Mouse (Mus musculus): Measurements from ENCODE around the gene Uhrf2. TPM values are rescaled to one million over a fixed set of nuclear protein-coding genes. Genes with fewer than 3 reads are reported as not detected.

Uhrf2 gene
- polyA plus RNA-seq, 1 experiment, result 32.0 TPM

DNA sequence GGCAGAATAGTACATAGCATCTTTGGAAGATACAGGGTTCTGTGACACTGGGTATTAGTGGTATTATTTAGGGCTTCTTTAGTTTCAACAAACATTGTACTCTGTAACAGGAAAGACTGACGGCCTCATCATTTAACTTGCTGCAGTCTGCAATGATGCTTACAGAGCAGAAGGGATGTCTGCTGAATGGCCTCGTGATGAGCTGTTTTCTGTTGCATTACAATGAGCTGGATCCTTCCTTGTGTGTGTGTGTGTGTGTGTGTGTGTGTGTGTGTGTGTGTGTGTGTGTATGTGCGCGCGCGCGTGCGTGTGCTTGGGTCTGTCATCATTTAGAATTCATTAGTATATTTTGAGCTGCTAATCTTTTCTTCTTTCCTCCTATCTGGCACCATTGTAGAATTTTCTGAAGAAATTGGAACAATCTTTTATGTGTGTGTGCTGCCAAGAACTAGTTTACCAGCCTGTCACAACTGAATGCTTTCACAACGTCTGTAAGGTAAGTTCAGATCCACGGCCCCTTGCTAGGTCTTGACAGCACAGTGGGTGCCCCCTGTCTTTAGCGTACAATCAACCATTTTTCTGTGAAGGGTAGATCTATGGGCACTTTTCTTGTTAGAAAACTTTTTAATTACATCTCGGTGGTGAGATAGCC, 61.5 kb downstream of the Uhrf2 start:
- WGBS, result 91% methylated on average over 12 of the region's 12 CpGs
- no peak overlapping the region for H3K27ac ChIP-seq (ENCODE audit: control insufficient read depth, insufficient read depth, low read depth, low read length, poor library complexity)
- no peaks in the 10 kb centered on the region for H3K4me1 ChIP-seq (ENCODE audit: control insufficient read depth, insufficient read depth, low read length)
- TF ChIP-seq POLR2A (IDR thresholded peaks at IDR 0.05; ENCODE audit: borderline replicate concordance, control insufficient read depth, low read depth, low read length) (no peak), CTCF (IDR thresholded peaks at IDR 0.05; ENCODE audit: control insufficient read depth, insufficient read depth, low read length) (no peak)
- no peak overlapping the region for H3K4me3 ChIP-seq (replicated peaks; ENCODE audit: control insufficient read depth, low read depth, low read length)

DNA sequence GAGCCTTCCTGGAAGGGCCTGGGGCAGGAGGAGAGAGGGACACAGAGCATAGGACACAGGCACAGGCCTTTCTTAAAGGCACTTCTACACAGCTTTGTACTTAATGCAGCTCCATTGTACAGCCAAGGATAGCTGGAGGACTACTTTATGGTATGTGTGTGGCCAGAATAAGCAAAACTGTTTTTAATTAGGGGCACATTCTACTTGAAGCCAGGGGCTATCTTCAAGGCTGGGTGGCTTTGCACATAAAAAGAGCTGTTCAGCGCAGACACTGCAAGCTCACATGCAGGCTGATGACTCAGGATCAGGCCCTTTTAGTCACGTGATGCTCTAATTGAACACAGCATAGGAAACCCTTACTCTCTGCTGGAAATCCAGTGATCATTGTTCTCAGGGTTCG, 65.9 kb downstream of the Uhrf2 start:
- no peak overlapping the region for H3K4me3 ChIP-seq (replicated peaks; ENCODE audit: control insufficient read depth, low read depth, low read length)
- H3K4me1 ChIP-seq (ENCODE audit: control insufficient read depth, insufficient read depth, low read length), result no peaks in the 10 kb centered on the region
- no peak for TF ChIP-seq POLR2A (IDR thresholded peaks at IDR 0.05; ENCODE audit: borderline replicate concordance, control insufficient read depth, low read depth, low read length)
- TF ChIP-seq CTCF (IDR thresholded peaks at IDR 0.05; ENCODE audit: control insufficient read depth, insufficient read depth, low read length), result no peak
- no peak overlapping the region for H3K27ac ChIP-seq (ENCODE audit: control insufficient read depth, insufficient read depth, low read depth, low read length, poor library complexity)
- WGBS, result 87% methylated on average over 3 of the region's 3 CpGs

DNA sequence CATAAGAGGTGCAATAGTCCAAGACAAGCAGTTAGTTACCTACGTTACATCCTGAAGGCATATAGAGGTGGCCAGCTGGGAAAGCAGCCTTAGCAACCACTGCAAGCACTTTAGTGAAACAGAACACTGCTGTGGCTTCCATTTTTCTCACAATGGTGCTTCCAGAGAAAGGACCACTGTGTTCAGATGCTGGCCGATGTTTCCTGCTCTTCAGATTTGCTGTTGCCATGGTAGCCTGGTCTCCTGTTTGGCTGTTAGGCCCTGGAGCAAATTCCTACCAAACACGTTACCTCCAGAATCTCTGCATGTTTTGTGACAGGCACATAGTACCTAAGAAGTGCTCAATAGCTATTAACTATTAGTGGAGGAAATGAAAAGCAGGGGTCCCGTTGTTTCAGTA, 66.7 kb downstream of the Uhrf2 start:
- Histone ChIP-seq H3K4me3 (replicated peaks; ENCODE audit: control insufficient read depth, low read depth, low read length) (no peak overlapping the region), H3K4me1 (ENCODE audit: control insufficient read depth, insufficient read depth, low read length) (no peaks in the 10 kb centered on the region), H3K27ac (ENCODE audit: control insufficient read depth, insufficient read depth, low read depth, low read length, poor library complexity) (no peak overlapping the region)
- TF ChIP-seq POLR2A (IDR thresholded peaks at IDR 0.05; ENCODE audit: borderline replicate concordance, control insufficient read depth, low read depth, low read length) (no peak), CTCF (IDR thresholded peaks at IDR 0.05; ENCODE audit: control insufficient read depth, insufficient read depth, low read length) (no peak)
- WGBS, result 91% methylated on average over 4 of the region's 4 CpGs

DNA sequence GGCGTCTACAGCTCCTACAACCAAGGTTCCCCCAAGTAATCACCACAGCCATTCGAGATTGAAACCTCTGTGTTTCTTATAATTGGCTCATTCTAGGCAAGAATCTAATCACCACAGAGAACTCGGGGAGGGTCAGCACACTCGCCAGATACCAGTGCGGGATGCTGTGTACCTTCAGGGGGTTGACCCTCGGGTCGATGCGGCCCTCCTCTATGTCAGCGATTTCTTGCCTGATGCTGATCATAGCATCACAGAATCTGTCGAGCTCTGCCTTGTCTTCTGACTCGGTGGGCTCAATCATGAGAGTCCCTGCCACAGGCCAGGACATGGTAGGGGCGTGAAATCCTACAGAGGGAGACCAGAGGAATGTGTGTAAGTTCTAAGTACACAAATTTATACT, 70.3 kb downstream of the Uhrf2 start:
- WGBS, result 85% methylated on average over 12 of the region's 12 CpGs
- Histone ChIP-seq H3K4me3 (replicated peaks; ENCODE audit: control insufficient read depth, low read depth, low read length) (no peak overlapping the region), H3K4me1 (ENCODE audit: control insufficient read depth, insufficient read depth, low read length) (no peaks in the 10 kb centered on the region), H3K27ac (ENCODE audit: control insufficient read depth, insufficient read depth, low read depth, low read length, poor library complexity) (no peak overlapping the region)
- TF ChIP-seq POLR2A (IDR thresholded peaks at IDR 0.05; ENCODE audit: borderline replicate concordance, control insufficient read depth, low read depth, low read length) (no peak), CTCF (IDR thresholded peaks at IDR 0.05; ENCODE audit: control insufficient read depth, insufficient read depth, low read length) (no peak)

DNA sequence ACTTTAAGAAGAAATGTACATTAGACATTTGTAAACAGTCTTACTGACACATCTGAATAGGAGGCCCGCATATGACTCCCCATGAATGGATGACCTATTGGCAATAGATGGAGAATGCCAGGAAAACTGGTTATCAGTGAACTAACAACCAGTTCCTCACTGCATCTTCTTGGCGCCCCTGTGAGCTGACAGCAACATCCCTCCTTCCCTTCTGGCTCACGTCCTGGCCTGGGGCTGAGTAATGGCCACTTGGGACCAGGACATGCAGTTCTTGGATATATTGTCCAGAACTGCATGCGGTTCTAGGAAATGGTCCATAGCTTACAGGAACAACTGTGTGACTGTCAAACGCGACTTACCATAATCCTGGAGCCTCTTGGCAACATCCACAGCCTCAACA, 72.3 kb downstream of the Uhrf2 start:
- WGBS, result 77% methylated on average over 6 of the region's 6 CpGs
- no peaks in the 10 kb centered on the region; the same call in 1 of the 2 replicates for H3K4me1 ChIP-seq (ENCODE audit: control insufficient read depth, insufficient read depth, low read length)
- TF ChIP-seq CTCF (IDR thresholded peaks at IDR 0.05; ENCODE audit: control insufficient read depth, insufficient read depth, low read length) (no peak), POLR2A (IDR thresholded peaks at IDR 0.05; ENCODE audit: borderline replicate concordance, control insufficient read depth, low read depth, low read length) (no peak)
- H3K4me3 ChIP-seq (replicated peaks; ENCODE audit: control insufficient read depth, low read depth, low read length), result no peak overlapping the region
- H3K27ac ChIP-seq (ENCODE audit: control insufficient read depth, insufficient read depth, low read depth, low read length, poor library complexity), result no peak overlapping the region

DNA sequence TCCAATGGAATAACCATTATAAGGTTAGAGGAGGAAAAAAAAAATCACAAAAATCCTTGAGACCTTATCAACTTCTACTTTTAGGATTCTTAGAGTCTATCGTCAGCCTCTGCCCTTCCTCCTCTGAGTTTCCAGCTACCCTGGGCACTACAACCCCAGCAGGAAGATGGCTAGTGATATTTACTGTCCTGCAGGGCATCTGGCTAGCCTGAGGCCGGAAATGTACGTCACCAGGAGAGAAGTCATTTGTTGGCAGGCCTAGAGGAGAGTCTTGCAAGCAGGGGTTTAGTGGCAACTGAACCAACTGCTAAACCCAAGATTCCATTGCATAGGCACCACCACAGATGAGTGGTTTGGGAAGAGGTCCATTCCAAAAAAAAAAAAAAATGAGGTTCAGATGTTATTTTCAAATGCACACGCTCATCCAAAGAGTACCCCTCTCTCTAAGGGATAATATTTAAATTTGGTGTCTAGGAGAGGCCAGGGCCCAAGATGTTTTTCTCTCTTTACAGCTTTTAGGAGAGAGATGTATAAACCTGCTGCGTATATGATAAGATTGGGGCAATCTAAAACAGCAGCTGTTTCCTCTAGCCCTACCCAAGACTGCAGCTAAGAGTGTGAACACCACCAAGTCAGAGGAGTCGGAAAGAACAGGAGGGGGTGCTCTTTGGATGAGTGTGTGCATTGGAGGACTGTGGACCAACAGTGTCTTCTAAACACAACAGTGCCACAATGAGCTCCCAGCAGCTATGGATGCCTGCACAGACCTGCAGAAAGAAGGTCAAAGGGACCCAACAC, 74.9 kb downstream of the Uhrf2 start:
- no peaks in the 10 kb centered on the region; the same call in 1 of the 2 replicates for H3K4me1 ChIP-seq (ENCODE audit: control insufficient read depth, insufficient read depth, low read length)
- no peak for TF ChIP-seq CTCF (IDR thresholded peaks at IDR 0.05; ENCODE audit: control insufficient read depth, insufficient read depth, low read length)
- TF ChIP-seq POLR2A (IDR thresholded peaks at IDR 0.05; ENCODE audit: borderline replicate concordance, control insufficient read depth, low read depth, low read length), result no peak
- H3K27ac ChIP-seq (ENCODE audit: control insufficient read depth, insufficient read depth, low read depth, low read length, poor library complexity), result no peak overlapping the region
- WGBS, result 72% methylated on average over 6 of the region's 6 CpGs
- no peak overlapping the region for H3K4me3 ChIP-seq (replicated peaks; ENCODE audit: control insufficient read depth, low read depth, low read length)

DNA sequence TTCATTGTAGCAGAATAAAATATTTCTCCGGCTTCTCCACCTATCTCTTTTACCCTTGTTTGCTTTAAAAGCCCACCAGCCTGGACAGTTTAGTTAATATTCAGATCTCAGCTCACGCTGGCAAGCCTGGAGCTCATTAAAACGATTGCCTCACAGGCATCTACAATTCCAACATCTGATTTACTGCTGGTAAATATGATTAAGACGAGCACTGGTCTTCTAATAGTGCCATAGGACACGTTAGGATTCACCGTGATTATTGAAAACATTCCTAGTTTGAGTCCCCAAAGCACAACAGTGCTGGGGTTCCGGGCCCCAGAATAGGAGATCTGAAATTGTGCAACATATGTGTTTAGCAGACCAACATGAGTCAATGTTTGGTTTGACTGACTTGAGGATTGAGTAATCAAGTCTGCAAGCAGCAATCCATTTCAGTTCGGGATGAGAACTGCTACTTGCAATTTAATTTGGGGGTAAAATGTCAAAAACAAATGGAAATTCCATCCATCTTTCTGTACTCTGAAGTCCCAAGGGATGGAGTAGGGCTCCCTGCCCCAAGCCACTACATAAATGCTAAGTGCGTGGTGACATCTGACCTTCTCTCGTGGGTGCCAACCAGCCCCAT, 77.0 kb downstream of the Uhrf2 start:
- H3K4me1 ChIP-seq (ENCODE audit: control insufficient read depth, insufficient read depth, low read length), result no peaks in the 10 kb centered on the region; the same call in 1 of the 2 replicates
- H3K4me3 ChIP-seq (replicated peaks; ENCODE audit: control insufficient read depth, low read depth, low read length), result no peak overlapping the region
- 66% methylated on average over 10 of the region's 10 CpGs for WGBS
- no peak overlapping the region for H3K27ac ChIP-seq (ENCODE audit: control insufficient read depth, insufficient read depth, low read depth, low read length, poor library complexity)
- TF ChIP-seq CTCF (IDR thresholded peaks at IDR 0.05; ENCODE audit: control insufficient read depth, insufficient read depth, low read length) (no peak), POLR2A (IDR thresholded peaks at IDR 0.05; ENCODE audit: borderline replicate concordance, control insufficient read depth, low read depth, low read length) (no peak)

DNA sequence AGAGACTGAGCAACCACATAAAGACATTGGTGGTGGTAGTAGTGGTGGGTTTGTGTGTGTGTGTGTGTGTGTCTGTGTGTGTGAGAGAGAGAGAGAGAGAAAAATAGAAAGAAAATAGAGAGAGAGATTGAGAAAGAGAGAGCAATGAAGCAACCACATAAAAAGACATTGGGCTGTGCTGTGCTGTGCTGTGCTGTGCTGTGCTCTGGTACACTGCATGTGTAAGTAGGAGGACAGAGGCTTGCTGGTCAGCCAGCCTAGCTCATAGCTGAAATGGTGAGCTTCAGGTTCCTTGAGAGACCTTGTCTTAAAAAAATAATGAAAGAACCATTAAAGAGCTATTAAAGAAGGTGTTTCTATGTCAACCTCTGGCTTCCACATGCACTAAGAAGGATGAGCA, 78.3 kb downstream of the Uhrf2 start:
- Histone ChIP-seq H3K4me3 (replicated peaks; ENCODE audit: control insufficient read depth, low read depth, low read length) (no peak overlapping the region), H3K27ac (ENCODE audit: control insufficient read depth, insufficient read depth, low read depth, low read length, poor library complexity) (no peak overlapping the region), H3K4me1 (ENCODE audit: control insufficient read depth, insufficient read depth, low read length) (no peaks in the 10 kb centered on the region; the same call in 1 of the 2 replicates)
- TF ChIP-seq POLR2A (IDR thresholded peaks at IDR 0.05; ENCODE audit: borderline replicate concordance, control insufficient read depth, low read depth, low read length) (no peak), CTCF (IDR thresholded peaks at IDR 0.05; ENCODE audit: control insufficient read depth, insufficient read depth, low read length) (no peak)
